Mouse (Mus musculus) liver, embryonic 14.5 days (tissue): ENCODE measurements around the gene Rsad1.

Source experiments
- CTCF ChIP-seq: IDR thresholded peaks from 2 replicates; pipeline ENCODE4 v1.5.1; 2016; ENCODE audit warnings: antibody characterized with exemption, low read depth, control low read depth
- EP300 ChIP-seq: IDR thresholded peaks from 2 replicates; pipeline ENCODE4 v1.6.1; 2016; ENCODE audit warnings: antibody characterized with exemption, low read depth

- TF ChIP-seq CTCF (no peak), EP300 (no peak)
Measured at GRCm38 (mm10) chr11:94513452-94513851, 35.6 kb downstream of the Rsad1 start.
